Mouse (Mus musculus) neural tube, embryonic 15.5 days (tissue): ENCODE results near the gene Gmfb. TPM values are rescaled to one million over a fixed set of nuclear protein-coding genes. Genes with fewer than 3 reads are reported as not detected.
A peak's percentile ranks its signal among the peaks of the same experiment; 100 is the strongest.

Source experiments
- ATAC-seq: fragments of 200-750 bp; cut with Nextera tagmentation; 2 replicates; pipeline ENCODE4 v1.8.0; 2017; ENCODE audit warnings: mild to moderate bottlenecking, moderate TSS enrichment, moderate library complexity; ENCODE audit not compliant: low FRiP score
- H3K27ac ChIP-seq: fragments of 300-500 bp; sonication (generic); replicated peaks from 2 replicates; pipeline ENCODE4 v1.5.1; 2015; ENCODE audit warnings: mild to moderate bottlenecking, inconsistent platforms
- H3K27me3 ChIP-seq: fragments of 300-500 bp; sonication (generic); replicated peaks from 2 replicates; pipeline ENCODE4 v1.6.1; 2015; ENCODE audit warnings: inconsistent platforms
- H3K36me3 ChIP-seq: fragments of 300-500 bp; sonication (generic); 2 replicates; pipeline ENCODE4 v1.6.1; 2015; ENCODE audit warnings: inconsistent platforms
- H3K4me1 ChIP-seq: fragments of 300-500 bp; sonication (generic); 2 replicates; pipeline ENCODE4 v1.6.1; 2015; ENCODE audit warnings: inconsistent platforms
- H3K4me2 ChIP-seq: fragments of 300-500 bp; sonication (generic); 2 replicates; pipeline ENCODE4 v1.6.1; 2015; ENCODE audit warnings: inconsistent platforms, mild to moderate bottlenecking, moderate library complexity
- H3K4me3 ChIP-seq: fragments of 300-500 bp; sonication (generic); replicated peaks from 2 replicates; pipeline ENCODE4 v1.5.1; 2015; ENCODE audit warnings: mild to moderate bottlenecking, inconsistent platforms
- H3K9ac ChIP-seq: fragments of 300-500 bp; sonication (generic); replicated peaks from 2 replicates; pipeline ENCODE4 v1.6.1; 2015; ENCODE audit warnings: mild to moderate bottlenecking, inconsistent platforms
- H3K9me3 ChIP-seq: fragments of 300-500 bp; sonication (generic); replicated peaks from 2 replicates; pipeline ENCODE4 v1.6.1; 2016; ENCODE audit warnings: inconsistent platforms
- WGBS: fragments of 180-500 bp; shearing (Covaris S2); methylation state at CpG from one replicate; pipeline ENCODE4 v1.1.7; 2015; ENCODE audit warnings: mixed read lengths; 5-methylcytosine and 5-hydroxymethylcytosine counted together
- polyA plus RNA-seq: library from polyadenylated mRNA; unstranded; fragments of >200 nt; fragmentation: Nextera tagmentation; extraction: Ambion mirVana; gene quantifications from 2 replicates; pipeline ENCODE4 v1.2.1, GENCODE M21; 2015

Gmfb gene
- polyA plus RNA-seq, 1 experiment from 2014 or later = 123 TPM

- Histone ChIP-seq H3K27ac (no peak overlapping the region), H3K27me3 (no peaks in the 10 kb centered on the region), H3K9ac (no peak overlapping the region), H3K36me3 (peaks cover 58% of the 10 kb centered on the region), H3K9me3 (no peaks in the 10 kb centered on the region), H3K4me2 (no peak overlapping the region), H3K4me3 (no peak overlapping the region), H3K4me1 (0 out of 2 replicates have a peak, but pooled peaks cover under 1% of the 10 kb centered on the region)
- 93% methylated on average over 7 of the region's 7 CpGs for WGBS
- ATAC-seq = no peak
These were observed 42.8 kb downstream of the Gmfb start for GRCm38 (mm10) chr14:46779217-46779616.

- Histone ChIP-seq H3K27ac (no peak overlapping the region), H3K9ac (no peak overlapping the region), H3K36me3 (peaks cover 61% of the 10 kb centered on the region), H3K4me2 (no peak overlapping the region), H3K4me1 (no peaks in the 10 kb centered on the region), H3K27me3 (no peaks in the 10 kb centered on the region), H3K4me3 (no peak overlapping the region), H3K9me3 (no peaks in the 10 kb centered on the region)
- no peak for ATAC-seq
- WGBS = 98% methylated on average over 9 of the region's 9 CpGs
These were observed 43.3 kb downstream of the Gmfb start for GRCm38 (mm10) chr14:46778756-46779155.

DNA sequence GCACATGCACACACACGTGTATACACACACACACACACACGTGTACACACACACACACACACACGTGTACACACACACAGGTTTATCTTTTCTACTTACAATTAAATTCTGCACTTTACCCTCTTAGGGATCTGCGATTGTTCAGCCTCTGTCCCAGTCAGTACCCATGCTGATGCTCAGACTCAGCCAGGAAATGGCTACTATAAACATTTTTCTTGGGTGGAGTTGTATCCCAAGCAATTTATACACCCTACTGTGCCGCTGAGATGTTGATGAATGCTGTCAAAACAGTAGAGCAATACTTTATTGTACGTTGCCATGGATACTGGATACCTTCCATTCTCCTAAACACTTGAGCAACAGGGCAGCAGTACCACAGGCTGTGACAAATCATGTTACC is 52.0 kb downstream of the Gmfb start:
- Histone ChIP-seq H3K27ac (no peak overlapping the region), H3K9me3 (no peaks in the 10 kb centered on the region), H3K4me1 (no peaks in the 10 kb centered on the region), H3K4me2 (no peak overlapping the region), H3K4me3 (no peak overlapping the region), H3K9ac (no peak overlapping the region), H3K27me3 (no peaks in the 10 kb centered on the region), H3K36me3 (peaks cover 28% of the 10 kb centered on the region)
- WGBS = 88% methylated on average over 6 of the region's 6 CpGs
- no peak for ATAC-seq

DNA sequence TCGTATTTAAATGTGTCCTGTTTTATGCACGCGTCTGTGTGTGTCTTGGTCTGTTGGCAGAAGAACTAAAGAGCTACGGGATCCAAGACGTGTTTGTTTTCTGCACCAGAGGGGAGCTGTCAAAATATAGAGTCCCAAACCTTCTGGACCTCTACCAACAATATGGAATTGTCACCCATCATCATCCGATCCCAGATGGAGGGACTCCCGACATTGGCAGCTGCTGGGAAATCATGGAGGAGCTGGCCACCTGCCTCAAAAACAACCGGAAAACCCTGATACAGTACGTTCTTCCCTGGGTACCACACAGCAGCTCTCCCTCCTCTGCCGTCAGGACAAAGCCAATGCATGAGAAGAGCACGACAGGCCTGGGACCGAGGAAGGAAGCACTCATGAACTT is 54.9 kb downstream of the Gmfb start:
- Histone ChIP-seq H3K27ac (no peak overlapping the region), H3K9me3 (no peaks in the 10 kb centered on the region), H3K27me3 (no peaks in the 10 kb centered on the region), H3K4me2 (no peak overlapping the region), H3K4me1 (no peaks in the 10 kb centered on the region), H3K36me3 (peaks cover 17% of the 10 kb centered on the region), H3K9ac (no peak overlapping the region), H3K4me3 (no peak overlapping the region)
- WGBS = 86% methylated on average over 12 of the region's 12 CpGs
- ATAC-seq = no peak

GRCm38 (mm10) chr14:46761186-46761585 is 60.9 kb downstream of the Gmfb start:
- 54% methylated on average over 6 of the region's 6 CpGs for WGBS
- Histone ChIP-seq H3K36me3 (no peaks in the 10 kb centered on the region), H3K9ac (peak overlapping the region; percentile 66; the same call in 1 of the 2 replicates)

GRCm38 (mm10) chr14:46760355-46761029 is 61.5 kb downstream of the Gmfb start, which contains the start of gene Cdkn3:
Cdkn3 (plus strand) TSS chr14:46760541.
- Histone ChIP-seq H3K4me1 (peaks cover 11% of the 10 kb centered on the region), H3K9ac (peak within 1 kb of the TSS; percentile 66), H3K27me3 (no peaks in the 10 kb centered on the region), H3K9me3 (no peaks in the 10 kb centered on the region), H3K36me3 (no peaks in the 10 kb centered on the region), H3K27ac (no peak within 1 kb of the TSS), H3K4me3 (peak within 1 kb of the TSS; percentile 66), H3K4me2 (peak within 1 kb of the TSS; percentile 95)
- under 1% methylated on average over 54 of the region's 54 CpGs for WGBS
- ATAC-seq = peak; percentile 100

More at GRCm38 (mm10) chr14:46761186-46761585, 60.9 kb downstream of the Gmfb start:
- H3K4me1 ChIP-seq = peaks cover 11% of the 10 kb centered on the region
- no peak for ATAC-seq
- H3K27ac ChIP-seq = no peak overlapping the region
- H3K4me2 ChIP-seq = peak overlapping the region; percentile 95
- no peaks in the 10 kb centered on the region for H3K27me3 ChIP-seq
- H3K4me3 ChIP-seq = peak overlapping the region; percentile 66
- no peaks in the 10 kb centered on the region for H3K9me3 ChIP-seq

GRCm38 (mm10) chr14:46759970-46760354 is 62.1 kb downstream of the Gmfb start:
- Histone ChIP-seq H3K4me3 (peak overlapping the region; percentile 66), H3K9ac (no peak overlapping the region), H3K4me1 (peaks cover 11% of the 10 kb centered on the region), H3K9me3 (no peaks in the 10 kb centered on the region), H3K4me2 (peak overlapping the region; percentile 95), H3K27ac (no peak overlapping the region), H3K27me3 (no peaks in the 10 kb centered on the region), H3K36me3 (no peaks in the 10 kb centered on the region)
- 2% methylated on average over 7 of the region's 7 CpGs for WGBS
- peak; percentile 26 for ATAC-seq

Other genes with a start within 250 kb of the Gmfb start
- gene Cdkn3, start 61.7 kb downstream of the Gmfb start, polyA plus RNA-seq = 9.1 and 15.0 TPM in 2 replicates
- 200 and 204 TPM in 2 replicates for gene Cnih1, start 33.8 kb downstream of the Gmfb start, polyA plus RNA-seq
- 20.2 and 20.7 TPM in 2 replicates for gene Cgrrf1, start 9.9 kb upstream of the Gmfb start, polyA plus RNA-seq
- gene Samd4, start 60.6 kb upstream of the Gmfb start, polyA plus RNA-seq = 5.1 and 5.2 TPM in 2 replicates